Mouse (Mus musculus) urinary bladder, postnatal 14 days (tissue): ENCODE data around the gene Tbck.
A peak's percentile ranks its signal among the peaks of the same experiment; 100 is the strongest.

Experiments used
- DNase-seq: peaks from one replicate; pipeline ENCODE4 v3.0.0; 2021; ENCODE audit warnings: low spot score

The Tbck gene

DNA sequence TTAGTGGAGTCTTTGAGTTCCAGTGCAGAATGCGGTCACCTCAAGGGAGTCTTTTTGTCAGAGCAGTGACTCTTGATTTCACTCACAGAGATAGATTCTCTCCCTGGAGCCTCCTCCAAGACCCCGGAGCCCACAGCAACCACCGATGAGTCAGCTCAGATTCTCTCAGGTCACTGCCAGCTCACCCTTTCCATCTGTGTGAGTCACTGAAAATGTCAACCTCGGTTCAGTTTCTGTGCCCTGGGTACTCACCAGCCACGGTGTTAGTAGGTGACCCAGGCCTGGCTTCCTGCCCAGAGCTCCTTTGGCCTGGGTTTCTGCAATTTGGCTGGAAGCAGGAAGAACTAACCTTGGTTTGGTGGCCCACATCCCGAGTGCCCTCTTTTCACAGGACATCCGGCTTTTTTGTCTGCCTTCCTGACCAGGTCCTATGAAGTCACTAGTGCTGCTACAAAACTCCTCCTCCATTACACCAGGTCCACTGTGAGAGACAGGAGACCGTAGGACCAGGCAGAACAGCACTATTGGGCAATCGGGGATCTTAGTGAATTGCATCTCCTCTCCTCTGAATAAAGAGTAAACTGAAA lies 187.5 kb downstream of the Tbck start:
- peak; percentile 55 for DNase-seq

DNA sequence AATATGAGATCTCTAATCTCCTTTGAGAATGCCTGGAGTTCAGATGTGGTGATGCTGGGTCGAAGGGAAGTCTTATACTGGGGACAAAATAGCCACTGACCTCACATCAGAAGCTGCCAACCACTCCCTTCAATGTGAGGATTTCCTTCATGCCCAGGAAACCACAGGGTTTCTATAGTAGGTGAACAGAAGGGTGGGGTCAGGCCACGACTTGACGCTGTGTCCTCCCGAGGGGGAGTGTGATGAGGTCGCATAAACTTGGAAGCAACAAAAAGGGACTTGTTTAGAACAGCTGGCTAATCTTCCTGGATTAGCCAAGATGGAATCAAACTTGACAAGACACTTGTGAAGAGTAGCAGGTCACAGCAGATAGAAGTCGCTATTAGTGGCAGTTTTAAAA lies 189.3 kb downstream of the Tbck start:
- DNase-seq: no peak

DNA sequence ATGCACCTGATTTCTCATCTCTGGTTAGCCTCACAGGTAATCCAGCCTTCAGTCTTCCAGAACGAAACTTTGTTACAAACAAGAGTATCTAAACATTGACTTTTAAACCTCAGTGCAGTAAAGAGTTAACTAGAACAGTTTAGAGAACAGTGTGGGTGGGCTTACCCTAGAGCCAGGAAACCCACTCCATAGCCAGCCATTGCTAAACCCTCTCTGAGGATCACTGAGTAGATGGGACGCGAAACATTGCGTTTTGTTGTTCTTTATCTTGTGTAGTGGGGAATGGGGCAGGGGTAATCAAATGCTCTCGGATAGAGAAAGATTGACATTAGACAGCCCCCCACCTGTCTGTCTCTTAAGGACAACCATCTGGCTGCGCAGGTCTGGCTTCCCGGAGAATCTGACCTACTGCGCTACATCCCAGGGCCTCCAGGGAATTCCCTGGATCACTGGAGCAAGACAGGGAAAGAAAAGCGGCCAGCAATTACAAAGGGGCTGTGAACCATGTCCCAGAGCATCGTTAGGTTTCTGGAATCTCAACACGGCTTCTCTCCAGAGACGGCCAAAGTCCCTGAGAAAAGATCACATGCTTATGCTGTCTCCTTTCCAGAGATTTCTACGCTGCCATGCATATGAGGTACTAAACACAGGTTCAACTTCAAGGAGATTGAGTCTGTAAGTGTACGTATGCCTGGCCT lies 192.2 kb downstream of the Tbck start:
- DNase-seq: no peak

DNA sequence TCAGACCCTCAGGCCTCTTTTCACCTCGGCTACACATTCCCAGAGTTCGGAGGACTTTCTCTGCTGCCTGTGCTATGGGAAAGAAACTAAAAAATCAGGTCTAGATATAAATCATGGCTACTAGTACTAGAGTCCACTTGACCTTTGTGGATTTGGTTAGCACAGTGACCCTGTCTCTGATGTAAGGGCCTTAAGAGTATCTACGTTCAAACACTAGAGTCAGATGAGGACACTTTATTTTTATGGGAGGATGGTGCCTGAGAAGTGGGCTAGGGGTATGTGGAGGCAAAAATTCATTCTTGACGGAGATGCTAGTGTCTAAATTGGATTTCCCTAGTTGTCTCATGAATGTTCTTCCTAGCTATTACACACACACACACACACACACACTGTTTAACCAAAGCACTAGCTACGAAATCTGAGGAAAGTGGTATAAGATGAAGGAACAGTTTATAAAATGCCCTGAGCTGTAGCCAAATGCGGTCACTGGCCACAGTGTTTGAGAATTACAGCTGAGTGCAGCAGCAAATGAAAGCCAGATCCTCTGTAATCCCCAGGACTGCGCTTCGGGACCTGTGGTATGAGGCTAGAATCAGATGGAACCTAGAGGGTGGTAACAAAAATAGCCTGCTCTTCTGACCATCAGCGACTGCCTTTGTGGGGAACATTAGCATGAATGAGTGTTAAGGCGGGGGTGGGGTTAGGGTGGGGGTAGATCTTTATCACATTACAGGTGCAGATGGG lies 193.2 kb downstream of the Tbck start:
- no peak for DNase-seq

DNA sequence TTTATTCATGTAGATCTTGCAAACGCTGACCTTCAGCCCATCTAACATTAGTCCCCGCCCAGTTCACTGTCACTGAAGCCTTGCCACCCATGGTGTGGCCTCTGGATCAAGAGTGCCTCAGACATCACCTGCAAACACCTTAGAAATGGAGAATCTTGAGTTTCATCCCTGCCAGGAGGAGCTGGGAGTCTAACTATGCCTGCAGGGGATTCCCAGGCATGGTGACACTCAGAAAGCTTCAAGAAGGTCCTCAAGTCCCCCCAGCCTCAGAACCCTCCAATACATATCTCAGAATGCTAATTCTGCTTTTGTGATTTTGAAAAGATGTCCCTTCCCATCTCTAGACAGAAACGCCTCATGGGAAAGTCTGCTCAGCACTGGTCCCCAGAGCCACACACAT lies 196.4 kb downstream of the Tbck start:
- no peak for DNase-seq

DNA sequence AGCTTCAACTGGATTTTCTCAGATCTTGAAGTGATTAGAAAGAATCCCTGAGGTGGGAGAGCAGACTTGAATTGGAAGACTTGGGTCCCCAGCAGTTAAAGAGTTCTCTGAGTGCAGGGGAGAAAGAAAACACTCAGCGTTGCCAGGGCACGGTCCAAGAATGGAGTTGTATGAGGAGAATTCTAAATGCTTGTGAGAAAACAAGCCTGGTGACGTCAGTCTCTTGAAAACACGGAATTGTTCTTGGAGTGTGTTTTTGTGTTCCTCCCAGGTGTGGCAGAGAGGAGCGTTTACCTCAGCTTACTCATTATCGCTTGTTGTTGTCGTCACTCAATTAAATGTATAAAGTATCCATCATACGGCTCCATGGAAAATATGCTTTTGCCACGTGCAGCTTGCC lies 196.9 kb downstream of the Tbck start:
- no peak for DNase-seq

DNA sequence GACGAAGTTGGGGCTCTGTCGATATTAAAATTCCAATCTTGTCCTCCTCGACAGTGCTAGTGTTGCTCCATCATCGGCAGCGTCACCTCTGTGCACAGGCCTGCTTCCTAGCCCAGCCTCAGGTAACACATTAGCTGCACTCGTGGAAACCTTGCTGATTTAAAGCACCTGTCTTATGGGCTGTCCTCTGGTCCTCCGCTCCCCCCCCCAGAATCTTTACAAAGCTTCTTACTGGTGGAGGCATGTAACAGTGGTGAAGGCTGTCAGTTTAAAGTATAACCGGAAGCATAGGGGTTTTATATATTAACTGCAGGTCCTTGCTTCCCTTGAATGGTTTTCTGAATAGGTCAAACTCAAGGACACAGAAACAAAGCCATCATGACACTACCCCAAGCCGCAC lies 199.3 kb downstream of the Tbck start:
- DNase-seq: no peak

DNA sequence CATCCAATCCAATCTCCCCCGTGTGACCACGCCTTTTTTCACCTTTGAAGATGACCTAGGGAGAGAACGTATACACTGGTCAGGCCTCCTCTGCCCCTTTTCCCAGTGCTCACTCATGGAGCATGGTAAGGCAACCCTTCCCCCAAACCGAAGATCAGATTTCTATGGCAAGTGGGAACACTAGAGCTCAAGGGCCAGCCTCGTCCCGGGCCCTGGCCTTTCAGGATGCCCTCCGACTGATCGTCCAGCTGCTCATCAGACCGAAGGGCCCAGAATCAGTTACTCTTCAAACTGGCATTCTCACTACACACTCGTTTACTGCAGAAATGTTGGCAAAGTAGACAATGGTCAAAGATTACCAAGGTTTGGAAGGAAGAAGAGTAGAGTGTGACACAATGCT lies 200.5 kb downstream of the Tbck start:
- DNase-seq: no peak

DNA sequence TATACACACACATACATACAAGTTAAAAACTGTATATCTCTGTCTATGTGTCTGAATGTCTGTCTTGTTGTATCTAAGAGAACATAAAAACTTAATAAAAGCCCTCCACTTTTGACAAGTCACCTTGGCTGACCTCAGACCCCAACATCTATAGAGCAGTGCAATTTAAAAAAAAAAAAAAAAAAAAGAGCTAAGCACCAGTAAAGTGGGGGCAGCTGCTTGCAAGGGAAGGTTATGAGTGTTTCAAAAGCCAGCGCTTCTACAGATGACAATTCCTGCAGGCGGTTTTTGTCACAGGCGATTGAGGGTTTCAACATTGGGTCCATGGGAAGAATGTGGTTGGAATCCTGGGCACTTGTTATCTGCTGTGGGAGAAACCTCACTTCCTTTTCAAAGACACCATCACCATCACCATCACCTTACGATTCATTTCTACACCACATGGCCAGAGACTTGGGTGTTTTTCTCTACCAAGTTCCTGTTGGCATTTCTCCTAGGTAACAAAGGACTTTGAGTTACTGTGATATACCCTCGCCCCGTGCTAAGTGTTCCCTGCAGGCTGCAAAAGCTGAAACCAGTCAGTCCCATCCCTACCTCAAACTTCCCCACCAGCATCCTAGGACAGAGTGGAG lies 202.6 kb downstream of the Tbck start:
- DNase-seq: no peak

DNA sequence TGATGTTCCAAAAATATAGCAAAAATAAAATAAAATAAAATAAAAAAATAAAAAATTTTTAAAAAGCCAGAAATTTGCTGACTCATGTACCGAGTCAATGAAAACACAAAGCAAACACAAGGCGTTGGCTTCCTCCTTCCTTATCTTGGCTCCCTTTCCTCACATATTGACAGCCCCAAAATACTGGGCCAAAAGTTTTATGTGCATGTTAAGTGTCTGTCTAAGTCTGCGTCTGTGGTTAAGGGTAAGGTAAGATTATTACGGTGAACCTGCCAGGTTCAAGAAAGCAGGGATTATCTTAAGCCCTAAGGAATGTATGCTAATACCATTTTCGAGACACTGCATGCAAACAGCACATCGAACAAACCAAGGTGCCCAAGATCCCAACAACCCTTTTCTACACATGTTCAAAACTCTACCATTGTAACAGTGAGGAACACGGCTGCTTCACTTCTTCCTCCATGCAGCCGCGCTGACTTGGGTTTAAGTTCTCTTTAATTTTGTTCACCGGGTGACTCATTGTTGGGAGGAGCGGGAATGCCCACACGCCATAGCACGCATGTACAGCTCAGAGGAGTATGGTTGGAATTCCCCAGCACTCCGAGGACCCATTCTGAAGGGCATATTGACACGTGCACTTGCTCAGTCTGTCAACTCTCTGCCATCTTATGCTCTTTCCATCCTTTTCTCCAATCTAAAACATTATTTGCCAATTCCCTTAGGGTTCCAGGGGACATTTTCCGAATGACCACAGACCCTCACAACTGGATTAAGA lies 203.3 kb downstream of the Tbck start:
- DNase-seq: no peak
